Mouse (Mus musculus) heart, postnatal 0 days (tissue): ENCODE measurements at regions not wholly inside any gene's neighbourhood (a gene's known extent, or its start where the extent isn't known, plus 50 kb on each side); places are given as distances from the start of the nearest gene placed in this dataset.

Experiments used
- ATAC-seq: fragments of 200-750 bp; cut with Nextera tagmentation; 2 replicates; pipeline ENCODE4 v1.8.0; 2017; ENCODE audit warnings: low read depth, moderate number of reproducible peaks, moderate library complexity; ENCODE audit not compliant: insufficient read depth
- DNase-seq: peaks from one replicate; pipeline ENCODE4 v3.0.0-alpha.2; 2016; ENCODE audit warnings: low spot score
- H3K27ac ChIP-seq: fragments of 300-500 bp; sonication (generic); 2 replicates; pipeline ENCODE4 v1.5.1; 2014; ENCODE audit warnings: low read depth, mild to moderate bottlenecking
- H3K27me3 ChIP-seq: fragments of 300-500 bp; sonication (generic); 2 replicates; pipeline ENCODE4 v1.6.1; 2014; ENCODE audit warnings: low read length, mixed read lengths; ENCODE audit not compliant: control insufficient read depth, insufficient read depth
- H3K36me3 ChIP-seq: fragments of 300-500 bp; sonication (generic); replicated peaks from 2 replicates; pipeline ENCODE4 v1.6.1; 2014; ENCODE audit warnings: low read length, mixed read lengths; ENCODE audit not compliant: control insufficient read depth, insufficient read depth
- H3K4me1 ChIP-seq: fragments of 300-500 bp; sonication (generic); 2 replicates; pipeline ENCODE4 v1.6.1; 2014; ENCODE audit warnings: antibody characterized with exemption; ENCODE audit not compliant: control insufficient read depth, insufficient read depth
- H3K4me2 ChIP-seq: fragments of 300-500 bp; sonication (generic); 2 replicates; pipeline ENCODE4 v1.6.1; 2014; ENCODE audit warnings: low read depth, mild to moderate bottlenecking, low read length, moderate library complexity
- H3K4me3 ChIP-seq: fragments of 300-500 bp; sonication (generic); 2 replicates; pipeline ENCODE4 v1.5.1; 2014; ENCODE audit warnings: low read depth, low read length
- H3K9ac ChIP-seq: fragments of 300-500 bp; sonication (generic); replicated peaks from 2 replicates; pipeline ENCODE4 v1.6.1; 2014; ENCODE audit warnings: low read depth, low read length, mixed read lengths
- H3K9me3 ChIP-seq: fragments of 300-500 bp; sonication (generic); replicated peaks from 2 replicates; pipeline ENCODE4 v1.6.1; 2016; ENCODE audit warnings: low read length; ENCODE audit not compliant: control insufficient read depth
- CTCF ChIP-seq: IDR thresholded peaks from 2 replicates; pipeline ENCODE4 v1.5.1; 2016; ENCODE audit warnings: antibody characterized with exemption, control low read depth, low read depth
- EP300 ChIP-seq: IDR thresholded peaks from 2 replicates; pipeline ENCODE4 v1.6.1; 2016; ENCODE audit warnings: antibody characterized with exemption, low read depth
- WGBS: fragments of 180-500 bp; shearing (Covaris S2); extraction: QIAGEN DNeasy Blood & Tissue Kit; methylation state at CpG from one replicate; pipeline ENCODE4 v1.1.7; 2014; 5-methylcytosine and 5-hydroxymethylcytosine counted together

- no peaks in the 10 kb centered on the region for H3K9me3 ChIP-seq
- H3K4me3 ChIP-seq, result no peak overlapping the region
- TF ChIP-seq EP300 (no peak), CTCF (no peak)
- 78% methylated on average over 5 of the region's 5 CpGs for WGBS
- DNase-seq (no peak), ATAC-seq (no peak)
- H3K27ac ChIP-seq, result no peak overlapping the region
- no peaks in the 10 kb centered on the region for H3K27me3 ChIP-seq
- no peak overlapping the region for H3K4me2 ChIP-seq
- H3K36me3 ChIP-seq, result no peaks in the 10 kb centered on the region
- no peak overlapping the region for H3K9ac ChIP-seq
- peaks cover 14% of the 10 kb centered on the region; the same call in 1 of the 2 replicates for H3K4me1 ChIP-seq
These were observed 307.8 kb downstream of the Gadd45g start for GRCm38 (mm10) chr13:52154111-52154843.

DNA sequence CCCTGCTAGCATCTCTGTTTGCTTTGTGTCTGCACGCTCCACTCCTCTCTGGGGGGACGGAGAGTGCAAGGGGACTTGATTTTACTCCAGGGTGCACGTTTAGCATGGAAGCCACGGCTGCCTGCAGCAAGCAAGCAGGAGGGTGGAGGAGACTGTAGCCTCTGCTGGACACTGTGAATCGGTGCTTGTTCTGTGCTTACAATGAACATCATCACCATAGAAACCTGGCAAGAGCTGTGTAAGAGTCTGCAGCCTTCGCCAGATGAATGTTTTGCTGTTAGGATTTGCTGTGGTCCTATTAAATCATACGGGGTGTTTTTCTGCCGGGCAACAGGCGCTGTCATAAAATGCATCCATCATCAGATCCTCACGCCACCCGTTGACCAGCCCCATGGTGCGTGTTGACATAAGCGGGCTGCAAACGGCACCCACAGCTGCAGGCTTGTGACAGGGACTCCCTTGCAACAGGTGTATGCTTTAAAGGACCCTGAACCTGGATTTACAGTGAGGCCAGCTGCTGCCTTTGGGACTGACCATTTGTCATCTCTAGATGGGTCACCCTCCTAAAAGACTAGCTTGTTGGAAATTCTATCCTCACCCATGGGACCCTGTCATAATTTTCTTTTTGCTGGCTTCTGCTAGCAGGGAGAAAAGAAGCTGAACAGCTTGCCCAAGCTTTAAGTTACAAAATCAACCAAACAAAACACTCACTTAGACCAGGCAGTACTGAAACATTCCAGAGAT lies 308.5 kb downstream of the Gadd45g start:
- no peak overlapping the region for H3K4me3 ChIP-seq
- TF ChIP-seq CTCF (no peak), EP300 (no peak)
- H3K9ac ChIP-seq, result no peak overlapping the region
- DNase-seq (peak; percentile 65), ATAC-seq (peak; percentile 77)
- WGBS, result 55% methylated on average over 14 of the region's 14 CpGs
- H3K36me3 ChIP-seq, result no peaks in the 10 kb centered on the region
- peaks cover 14% of the 10 kb centered on the region; the same call in 1 of the 2 replicates for H3K4me1 ChIP-seq
- no peaks in the 10 kb centered on the region for H3K9me3 ChIP-seq
- H3K4me2 ChIP-seq, result no peak overlapping the region
- no peaks in the 10 kb centered on the region for H3K27me3 ChIP-seq
- no peak overlapping the region for H3K27ac ChIP-seq

DNA sequence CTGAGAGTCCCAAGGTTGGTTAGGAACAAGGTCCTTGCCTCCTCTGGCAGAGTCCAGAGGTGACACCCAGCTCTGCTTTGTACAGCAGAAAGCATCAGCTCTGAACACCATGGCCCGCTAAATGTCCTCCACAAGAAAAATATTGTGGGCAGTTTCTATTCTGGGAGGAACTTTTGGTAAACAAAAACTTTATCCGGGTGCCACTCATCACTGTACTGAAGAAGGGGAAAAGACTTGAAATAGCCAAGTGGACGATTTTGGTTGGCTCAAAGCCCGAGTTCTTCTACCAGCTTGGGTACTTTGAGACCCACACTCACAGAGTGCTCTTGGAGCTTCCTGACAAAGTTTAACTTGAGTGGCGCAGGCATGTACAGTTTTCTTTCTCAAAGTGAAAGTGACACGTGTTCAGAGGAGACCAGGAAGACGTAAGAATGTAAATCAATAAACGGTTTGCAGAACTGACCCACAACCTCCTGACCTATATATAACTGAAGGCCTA lies 309.2 kb downstream of the Gadd45g start:
- Histone ChIP-seq H3K4me1 (peaks cover 14% of the 10 kb centered on the region; the same call in 1 of the 2 replicates), H3K36me3 (no peaks in the 10 kb centered on the region), H3K27me3 (no peaks in the 10 kb centered on the region), H3K27ac (no peak overlapping the region), H3K4me2 (no peak overlapping the region), H3K9me3 (no peaks in the 10 kb centered on the region), H3K9ac (no peak overlapping the region), H3K4me3 (no peak overlapping the region)
- DNase-seq (no peak), ATAC-seq (peak; percentile 46)
- TF ChIP-seq CTCF (no peak), EP300 (no peak)
- WGBS, result 42% methylated on average over 8 of the region's 8 CpGs

- Histone ChIP-seq H3K4me1 (no peaks in the 10 kb centered on the region), H3K9me3 (no peaks in the 10 kb centered on the region), H3K9ac (no peak overlapping the region), H3K4me3 (no peak overlapping the region), H3K27ac (no peak overlapping the region), H3K4me2 (no peak overlapping the region), H3K27me3 (no peaks in the 10 kb centered on the region), H3K36me3 (no peaks in the 10 kb centered on the region)
- 85% methylated on average over 7 of the region's 7 CpGs for WGBS
- no peak for DNase-seq
- no peak for TF ChIP-seq EP300
- no peak for TF ChIP-seq CTCF
- ATAC-seq, result no peak
These were observed 316.2 kb downstream of the Gadd45g start for GRCm38 (mm10) chr13:52162676-52163075.

DNA sequence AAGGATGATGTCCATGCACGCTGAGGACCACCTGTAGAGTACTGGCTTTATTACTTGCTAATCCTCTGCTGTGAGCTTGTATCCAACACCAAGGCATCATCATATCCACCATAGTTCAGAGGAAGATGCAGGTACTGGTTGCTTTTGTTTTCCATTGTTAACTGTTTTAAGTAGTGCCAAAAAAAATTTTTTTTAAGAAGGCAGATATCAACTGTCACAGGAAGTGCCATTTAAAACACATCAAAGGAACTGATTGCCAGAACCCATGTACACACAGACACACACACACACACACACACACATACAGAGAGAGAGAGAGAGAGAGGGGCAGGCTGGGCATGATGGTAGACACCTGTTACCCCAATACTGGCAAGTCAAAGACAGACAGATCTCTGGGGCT lies 319.1 kb downstream of the Gadd45g start:
- H3K9me3 ChIP-seq, result no peaks in the 10 kb centered on the region
- no peak overlapping the region for H3K9ac ChIP-seq
- H3K4me3 ChIP-seq, result no peak overlapping the region
- no peaks in the 10 kb centered on the region for H3K36me3 ChIP-seq
- no peaks in the 10 kb centered on the region for H3K4me1 ChIP-seq
- H3K4me2 ChIP-seq, result no peak overlapping the region
- DNase-seq, result no peak
- TF ChIP-seq EP300, result no peak
- no peak for TF ChIP-seq CTCF
- H3K27ac ChIP-seq, result no peak overlapping the region
- no peaks in the 10 kb centered on the region for H3K27me3 ChIP-seq
- 71% methylated on average over 1 of the region's 1 CpGs for WGBS
- no peak for ATAC-seq
